Mouse (Mus musculus): ENCODE measurements at regions not wholly inside any gene's neighbourhood (a gene's known extent, or its start where the extent isn't known, plus 50 kb on each side); places are given as distances from the start of the nearest gene placed in this dataset.

GRCm38 (mm10) chr2:162818787-162819186 lies 112.5 kb upstream of the Srsf6 start:
- no peak overlapping the region for H3K4me3 ChIP-seq (ENCODE audit: low read depth, low read length)
- no peak overlapping the region for H3K27ac ChIP-seq (ENCODE audit: low read depth, low read length)
- no peak overlapping the region for H3K4me2 ChIP-seq (ENCODE audit: low read depth, low read length, severe bottlenecking)
- H3K9ac ChIP-seq (ENCODE audit: low read length): no peak overlapping the region
- 95% methylated on average over 4 of the region's 4 CpGs for WGBS
- no peaks in the 10 kb centered on the region for H3K9me3 ChIP-seq (ENCODE audit: control insufficient read depth, low read length)
- no peak for ATAC-seq (replicated peaks; ENCODE audit: low FRiP score)
- no peaks in the 10 kb centered on the region for H3K27me3 ChIP-seq (ENCODE audit: control insufficient read depth, insufficient read depth, low read length)
- no peak for DNase-seq (ENCODE audit: low spot score)
- no peaks in the 10 kb centered on the region for H3K36me3 ChIP-seq (ENCODE audit: control insufficient read depth, insufficient read depth, low read length)
- no peaks in the 10 kb centered on the region for H3K4me1 ChIP-seq (replicated peaks; ENCODE audit: control insufficient read depth, insufficient read depth, low read length)

GRCm38 (mm10) chr2:162814205-162814604 lies 117.1 kb upstream of the Srsf6 start:
- peak; percentile 42; the same call in 1 of the 2 replicates for ATAC-seq (replicated peaks; ENCODE audit: low FRiP score)
- no peaks in the 10 kb centered on the region for H3K4me1 ChIP-seq (replicated peaks; ENCODE audit: control insufficient read depth, insufficient read depth, low read length)
- H3K4me2 ChIP-seq (ENCODE audit: low read depth, low read length, severe bottlenecking): no peak overlapping the region
- DNase-seq (ENCODE audit: low spot score): peak; percentile 54
- no peaks in the 10 kb centered on the region for H3K27me3 ChIP-seq (ENCODE audit: control insufficient read depth, insufficient read depth, low read length)
- no peak overlapping the region for H3K9ac ChIP-seq (ENCODE audit: low read length)
- H3K36me3 ChIP-seq (ENCODE audit: control insufficient read depth, insufficient read depth, low read length): no peaks in the 10 kb centered on the region
- H3K4me3 ChIP-seq (ENCODE audit: low read depth, low read length): no peak overlapping the region
- H3K9me3 ChIP-seq (ENCODE audit: control insufficient read depth, low read length): no peaks in the 10 kb centered on the region
- 38% methylated on average over 2 of the region's 2 CpGs for WGBS
- no peak overlapping the region for H3K27ac ChIP-seq (ENCODE audit: low read depth, low read length)

GRCm38 (mm10) chr2:162807747-162808146 lies 123.6 kb upstream of the Srsf6 start:
- Histone ChIP-seq H3K36me3 (ENCODE audit: control insufficient read depth, insufficient read depth, low read length) (no peaks in the 10 kb centered on the region), H3K27ac (ENCODE audit: low read depth, low read length) (no peak overlapping the region), H3K4me2 (ENCODE audit: low read depth, low read length, severe bottlenecking) (no peak overlapping the region), H3K9me3 (ENCODE audit: control insufficient read depth, low read length) (no peaks in the 10 kb centered on the region), H3K27me3 (ENCODE audit: control insufficient read depth, insufficient read depth, low read length) (no peaks in the 10 kb centered on the region), H3K9ac (ENCODE audit: low read length) (no peak overlapping the region), H3K4me1 (replicated peaks; ENCODE audit: control insufficient read depth, insufficient read depth, low read length) (no peaks in the 10 kb centered on the region), H3K4me3 (ENCODE audit: low read depth, low read length) (no peak overlapping the region)
- 93% methylated on average over 10 of the region's 10 CpGs for WGBS
- DNase-seq (ENCODE audit: low spot score) (no peak), ATAC-seq (replicated peaks; ENCODE audit: low FRiP score) (no peak)

- Histone ChIP-seq H3K9me3 (ENCODE audit: control insufficient read depth, low read length) (no peaks in the 10 kb centered on the region), H3K4me3 (ENCODE audit: low read depth, low read length) (no peak overlapping the region), H3K4me2 (ENCODE audit: low read depth, low read length, severe bottlenecking) (no peak overlapping the region), H3K4me1 (replicated peaks; ENCODE audit: control insufficient read depth, insufficient read depth, low read length) (no peaks in the 10 kb centered on the region), H3K27ac (ENCODE audit: low read depth, low read length) (no peak overlapping the region), H3K36me3 (ENCODE audit: control insufficient read depth, insufficient read depth, low read length) (no peaks in the 10 kb centered on the region), H3K9ac (ENCODE audit: low read length) (no peak overlapping the region), H3K27me3 (ENCODE audit: control insufficient read depth, insufficient read depth, low read length) (no peaks in the 10 kb centered on the region)
- no peak for ATAC-seq (replicated peaks; ENCODE audit: low FRiP score)
- 81% methylated on average over 4 of the region's 4 CpGs for WGBS
- DNase-seq (ENCODE audit: low spot score): no peak
These were observed 134.8 kb upstream of the Srsf6 start for GRCm38 (mm10) chr2:162796528-162796927.

- no peaks in the 10 kb centered on the region for H3K36me3 ChIP-seq (ENCODE audit: control insufficient read depth, insufficient read depth, low read length)
- no peak overlapping the region for H3K27ac ChIP-seq (ENCODE audit: low read depth, low read length)
- no peaks in the 10 kb centered on the region for H3K4me1 ChIP-seq (replicated peaks; ENCODE audit: control insufficient read depth, insufficient read depth, low read length)
- H3K4me3 ChIP-seq (ENCODE audit: low read depth, low read length): no peak overlapping the region
- H3K27me3 ChIP-seq (ENCODE audit: control insufficient read depth, insufficient read depth, low read length): no peaks in the 10 kb centered on the region
- ATAC-seq (replicated peaks; ENCODE audit: low FRiP score): no peak
- H3K9me3 ChIP-seq (ENCODE audit: control insufficient read depth, low read length): no peaks in the 10 kb centered on the region
- H3K4me2 ChIP-seq (ENCODE audit: low read depth, low read length, severe bottlenecking): no peak overlapping the region
- no peak overlapping the region for H3K9ac ChIP-seq (ENCODE audit: low read length)
- 93% methylated on average over 8 of the region's 8 CpGs for WGBS
- DNase-seq (ENCODE audit: low spot score): no peak
These were observed 133.3 kb upstream of the Ptprt start for GRCm38 (mm10) chr2:162794285-162794684.

GRCm38 (mm10) chr2:162791374-162792098 lies 130.6 kb upstream of the Ptprt start:
- H3K4me1 ChIP-seq (replicated peaks; ENCODE audit: control insufficient read depth, insufficient read depth, low read length): no peaks in the 10 kb centered on the region
- DNase-seq (ENCODE audit: low spot score) (no peak), ATAC-seq (replicated peaks; ENCODE audit: low FRiP score) (no peak)
- H3K9ac ChIP-seq (ENCODE audit: low read length): no peak overlapping the region
- H3K9me3 ChIP-seq (ENCODE audit: control insufficient read depth, low read length): no peaks in the 10 kb centered on the region
- no peaks in the 10 kb centered on the region for H3K27me3 ChIP-seq (ENCODE audit: control insufficient read depth, insufficient read depth, low read length)
- no peaks in the 10 kb centered on the region for H3K36me3 ChIP-seq (ENCODE audit: control insufficient read depth, insufficient read depth, low read length)
- H3K4me3 ChIP-seq (ENCODE audit: low read depth, low read length): no peak overlapping the region
- H3K27ac ChIP-seq (ENCODE audit: low read depth, low read length): no peak overlapping the region
- no peak overlapping the region for H3K4me2 ChIP-seq (ENCODE audit: low read depth, low read length, severe bottlenecking)
- 75% methylated on average over 12 of the region's 12 CpGs for WGBS

- no peak overlapping the region for H3K27ac ChIP-seq (ENCODE audit: low read depth, low read length)
- no peak for ATAC-seq (replicated peaks; ENCODE audit: low FRiP score)
- H3K36me3 ChIP-seq (ENCODE audit: control insufficient read depth, insufficient read depth, low read length): no peaks in the 10 kb centered on the region
- 69% methylated on average over 8 of the region's 8 CpGs for WGBS
- H3K9ac ChIP-seq (ENCODE audit: low read length): no peak overlapping the region
- H3K4me1 ChIP-seq (replicated peaks; ENCODE audit: control insufficient read depth, insufficient read depth, low read length): no peaks in the 10 kb centered on the region
- H3K27me3 ChIP-seq (ENCODE audit: control insufficient read depth, insufficient read depth, low read length): no peaks in the 10 kb centered on the region
- H3K9me3 ChIP-seq (ENCODE audit: control insufficient read depth, low read length): no peaks in the 10 kb centered on the region
- H3K4me2 ChIP-seq (ENCODE audit: low read depth, low read length, severe bottlenecking): no peak overlapping the region
- no peak for DNase-seq (ENCODE audit: low spot score)
- no peak overlapping the region for H3K4me3 ChIP-seq (ENCODE audit: low read depth, low read length)
These were observed 123.3 kb upstream of the Ptprt start for GRCm38 (mm10) chr2:162784176-162784813.

GRCm38 (mm10) chr2:162781599-162781998 lies 120.7 kb upstream of the Ptprt start:
- H3K27me3 ChIP-seq (ENCODE audit: control insufficient read depth, insufficient read depth, low read length): no peaks in the 10 kb centered on the region
- no peaks in the 10 kb centered on the region for H3K36me3 ChIP-seq (ENCODE audit: control insufficient read depth, insufficient read depth, low read length)
- no peak for DNase-seq (ENCODE audit: low spot score)
- ATAC-seq (replicated peaks; ENCODE audit: low FRiP score): no peak
- no peak overlapping the region for H3K27ac ChIP-seq (ENCODE audit: low read depth, low read length)
- no peak overlapping the region for H3K9ac ChIP-seq (ENCODE audit: low read length)
- no peaks in the 10 kb centered on the region for H3K9me3 ChIP-seq (ENCODE audit: control insufficient read depth, low read length)
- WGBS: 80% methylated on average over 6 of the region's 6 CpGs
- H3K4me3 ChIP-seq (ENCODE audit: low read depth, low read length): no peak overlapping the region
- H3K4me1 ChIP-seq (replicated peaks; ENCODE audit: control insufficient read depth, insufficient read depth, low read length): no peaks in the 10 kb centered on the region
- no peak overlapping the region for H3K4me2 ChIP-seq (ENCODE audit: low read depth, low read length, severe bottlenecking)

GRCm38 (mm10) chr2:162776542-162776941 lies 115.6 kb upstream of the Ptprt start:
- ATAC-seq (replicated peaks; ENCODE audit: low FRiP score): no peak
- H3K27me3 ChIP-seq (ENCODE audit: control insufficient read depth, insufficient read depth, low read length): no peaks in the 10 kb centered on the region
- no peaks in the 10 kb centered on the region for H3K9me3 ChIP-seq (ENCODE audit: control insufficient read depth, low read length)
- H3K36me3 ChIP-seq (ENCODE audit: control insufficient read depth, insufficient read depth, low read length): no peaks in the 10 kb centered on the region
- H3K4me3 ChIP-seq (ENCODE audit: low read depth, low read length): no peak overlapping the region
- H3K27ac ChIP-seq (ENCODE audit: low read depth, low read length): no peak overlapping the region
- no peak overlapping the region for H3K4me2 ChIP-seq (ENCODE audit: low read depth, low read length, severe bottlenecking)
- DNase-seq (ENCODE audit: low spot score): no peak
- H3K9ac ChIP-seq (ENCODE audit: low read length): no peak overlapping the region
- 82% methylated on average over 5 of the region's 5 CpGs for WGBS
- H3K4me1 ChIP-seq (replicated peaks; ENCODE audit: control insufficient read depth, insufficient read depth, low read length): no peaks in the 10 kb centered on the region
